In the genomic region with DNA sequence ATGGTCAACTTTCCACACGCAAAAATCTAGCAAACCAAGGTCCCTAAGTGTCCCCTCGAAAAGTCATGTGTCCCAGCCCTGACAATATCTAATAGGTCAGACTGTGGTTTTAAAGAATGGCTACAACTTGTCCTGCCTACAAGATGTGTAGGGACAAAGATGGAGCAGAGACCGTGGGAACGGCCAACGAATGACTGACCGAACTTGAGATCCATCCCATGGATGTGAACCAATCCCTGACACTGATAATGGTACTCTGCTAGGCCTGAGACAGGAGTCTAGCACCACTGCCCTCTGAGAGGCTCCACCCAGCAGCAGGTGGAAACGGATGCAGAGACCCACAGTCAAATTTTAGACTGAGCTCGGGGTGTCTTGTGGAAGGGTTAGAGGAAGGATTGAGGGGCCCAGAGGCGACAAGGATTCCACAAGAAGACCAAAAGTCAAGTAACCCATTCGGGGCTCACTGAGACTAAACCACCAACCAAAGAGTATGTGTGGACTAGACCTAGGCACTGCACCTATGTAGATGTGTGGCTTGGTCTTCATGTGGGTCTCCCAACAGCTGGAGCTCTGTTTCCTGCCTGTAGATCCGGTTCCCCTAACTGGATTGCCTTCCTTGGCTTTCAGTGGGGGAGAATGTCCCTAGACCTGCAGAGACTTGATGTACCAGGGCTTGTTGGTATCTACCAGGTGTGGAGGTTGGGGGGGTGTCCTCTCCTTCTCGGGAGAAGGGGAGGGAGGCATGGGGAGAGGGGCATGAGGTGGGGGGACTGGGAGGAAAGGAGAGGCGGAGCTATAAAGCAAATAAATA, we compare ENCODE assay signal across 8 mouse cellular contexts. TPM values are rescaled to one million over a fixed set of nuclear protein-coding genes. Genes with fewer than 3 reads are reported as not detected.
DNase-seq lines count a peak whose midpoint lies in the region; ATAC-seq and TF ChIP-seq lines count a peak whose summit lies in the region.

No protein-coding gene starts in this region.

- peak overlapping the region; percentile 77 for H3K9ac ChIP-seq in forebrain, postnatal 0 days
- peak overlapping the region; percentile 64 for H3K9ac ChIP-seq in liver, embryonic 15.5 days

- peaks cover 10% of the 10 kb centered on the region; the same call in 1 of the 2 replicates for H3K4me1 ChIP-seq in forebrain, postnatal 0 days (ENCODE audit: insufficient read depth)
- H3K4me1 ChIP-seq in liver, embryonic 15.5 days (replicated peaks), result peaks cover 68% of the 10 kb centered on the region

- H3K36me3 ChIP-seq in C2C12 (ENCODE audit: control insufficient read depth, insufficient read depth), result no peaks in the 10 kb centered on the region
- no peaks in the 10 kb centered on the region for H3K36me3 ChIP-seq in forebrain, postnatal 0 days (ENCODE audit: insufficient read depth)
- H3K36me3 ChIP-seq in liver, embryonic 15.5 days (replicated peaks), result no peaks in the 10 kb centered on the region

- intact Hi-C loops in gastrocnemius, adult 2 months (cut with DNase I), result no loop called here
- intact Hi-C loops in gastrocnemius, postnatal 14 days (cut with DNase I; ENCODE audit: low total_unique reads), result no loop called here

- WGBS in forebrain, postnatal 0 days, result 58% methylated on average over 13 of the region's 13 CpGs
- 45% methylated on average over 13 of the region's 13 CpGs for WGBS in liver, embryonic 15.5 days (ENCODE audit: insufficient replicate concordance)

- TF ChIP-seq CTCF in gastrocnemius, adult 2 months (IDR thresholded peaks at IDR 0.05), result no peak
- no peak for TF ChIP-seq CTCF in C2C12 (IDR thresholded peaks at IDR 0.05; ENCODE audit: control insufficient read depth, insufficient read depth, insufficient read length)
- no peak for TF ChIP-seq CTCF in forebrain, postnatal 0 days (IDR thresholded peaks at IDR 0.05; ENCODE audit: low read depth)

- H3K79me3 ChIP-seq in C2C12 (ENCODE audit: low read depth), result no peaks in the 10 kb centered on the region

- H3K9me3 ChIP-seq in forebrain, postnatal 0 days (ENCODE audit: low read length), result no peaks in the 10 kb centered on the region
- no peaks in the 10 kb centered on the region for H3K9me3 ChIP-seq in liver, embryonic 15.5 days (replicated peaks)

- peak overlapping the region; percentile 87 for H3K4me3 ChIP-seq in gastrocnemius, adult 2 months
- peak overlapping the region; percentile 15 for H3K4me3 ChIP-seq in C2C12 (ENCODE audit: insufficient read depth, poor library complexity, severe bottlenecking)
- H3K4me3 ChIP-seq in forebrain, postnatal 0 days (ENCODE audit: low read depth, low read length), result peak overlapping the region; percentile 46
- H3K4me3 ChIP-seq in liver, embryonic 15.5 days (replicated peaks), result peak overlapping the region; percentile 65

- no peak overlapping the region for H3ac ChIP-seq in C2C12 (ENCODE audit: control insufficient read depth, insufficient read length, low read depth)

- DNase-seq in gastrocnemius, adult 2 months, result no peak
- no peak for DNase-seq in gastrocnemius, postnatal 14 days
- DNase-seq in forebrain, postnatal 0 days, result no peak
- no peak for DNase-seq in ovary, postnatal 14 days (ENCODE audit: low spot score)
- no peak for DNase-seq in frontal cortex, postnatal 14 days (ENCODE audit: low spot score in 2 of 2)
- DNase-seq in urinary bladder, postnatal 10 days (ENCODE audit: low spot score), result no peak

- no peaks in the 10 kb centered on the region for H3K27me3 ChIP-seq in C2C12 (ENCODE audit: control insufficient read depth, insufficient read depth, insufficient read length)
- H3K27me3 ChIP-seq in forebrain, postnatal 0 days (ENCODE audit: insufficient read depth, low read length), result no peaks in the 10 kb centered on the region
- H3K27me3 ChIP-seq in liver, embryonic 15.5 days, result peaks cover 10% of the 10 kb centered on the region

- H3K79me2 ChIP-seq in C2C12 (ENCODE audit: control insufficient read depth, insufficient read depth), result no peaks in the 10 kb centered on the region

- H3K27ac ChIP-seq in gastrocnemius, adult 2 months, result peak overlapping the region; percentile 96
- peak overlapping the region; percentile 92 for H3K27ac ChIP-seq in forebrain, postnatal 0 days (ENCODE audit: low read depth, low read length)
- H3K27ac ChIP-seq in liver, embryonic 15.5 days (replicated peaks), result peak overlapping the region; percentile 88

- no peak for ATAC-seq in forebrain, postnatal 0 days
- no peak for ATAC-seq in liver, embryonic 15.5 days (ENCODE audit: insufficient read depth)

- H3K4me2 ChIP-seq in forebrain, postnatal 0 days (ENCODE audit: low read depth), result peak overlapping the region; percentile 83
- peak overlapping the region; percentile 96 for H3K4me2 ChIP-seq in liver, embryonic 15.5 days

TF ChIP-seq in C2C12, 6 proteins besides CTCF, POLR2A, EP300 and RAD21:
- TF ChIP-seq MYOG (IDR thresholded peaks at IDR 0.05; ENCODE audit: control insufficient read depth, extremely low read depth, insufficient read length) (no peak), USF1 (IDR thresholded peaks at IDR 0.05; ENCODE audit: low read depth) (no peak), CEBPB (IDR thresholded peaks at IDR 0.05; ENCODE audit: low read depth) (no peak), MYOD1 (IDR thresholded peaks at IDR 0.05; ENCODE audit: control insufficient read depth, insufficient read length, low read depth) (no peak), MAX (IDR thresholded peaks at IDR 0.05) (no peak), FOSL1 (IDR thresholded peaks at IDR 0.05; ENCODE audit: insufficient read depth, low read length, poor library complexity, severe bottlenecking) (no peak)

RNA-seq across cellular contexts. Expression of a gene that starts 17.2 kb away (rescaled TPM):
- total RNA-seq in gastrocnemius, adult 2 months (2021), result 1,000 to 10,000 TPM; 1,479 to 2,293 TPM
- total RNA-seq in gastrocnemius, postnatal 14 days (2021), result 1,000 to 10,000 TPM in 1 of 2 experiments, 100 to 1,000 TPM in 1; 660 to 1,001 TPM
- 918 TPM for polyA plus RNA-seq in C2C12 (2012; fragmentation: generic; extraction: Trizol)
- 817 and 912 TPM in 2 replicates for total RNA-seq in forebrain, postnatal 0 days (2014; rRNA removed)
- 858 and 1,225 TPM in 2 replicates for polyA plus RNA-seq in forebrain, postnatal 0 days (2015; fragmentation: Nextera tagmentation; extraction: Ambion mirVana)
- polyA plus RNA-seq in liver, embryonic 15.5 days (2015; fragmentation: Nextera tagmentation; extraction: Ambion mirVana), result 563 and 623 TPM in 2 replicates

RNA-seq across cellular contexts. Expression of a gene that starts 18.1 kb away (rescaled TPM):
- not detected for total RNA-seq in gastrocnemius, adult 2 months (2021)
- not detected for total RNA-seq in gastrocnemius, postnatal 14 days (2021)
- 2.2 TPM for polyA plus RNA-seq in C2C12 (2012; fragmentation: generic; extraction: Trizol)
- total RNA-seq in forebrain, postnatal 0 days (2014; rRNA removed), result 1.00 TPM in 1 of 2 replicates, not detected in the other
- 0.25 and 0.34 TPM in 2 replicates for polyA plus RNA-seq in forebrain, postnatal 0 days (2015; fragmentation: Nextera tagmentation; extraction: Ambion mirVana)
- 0.31 and 0.35 TPM in 2 replicates for polyA plus RNA-seq in liver, embryonic 15.5 days (2015; fragmentation: Nextera tagmentation; extraction: Ambion mirVana)

RNA-seq across cellular contexts. Expression of a gene that starts 26.7 kb away (rescaled TPM):
- 1 to 10 TPM; 4.3 to 4.4 TPM for total RNA-seq in gastrocnemius, adult 2 months (2021)
- total RNA-seq in gastrocnemius, postnatal 14 days (2021), result 1 to 10 TPM; 3.6 to 4.0 TPM
- 25.2 TPM for polyA plus RNA-seq in C2C12 (2012; fragmentation: generic; extraction: Trizol)
- total RNA-seq in forebrain, postnatal 0 days (2014; rRNA removed), result 22.5 and 27.1 TPM in 2 replicates
- 6.5 and 11.0 TPM in 2 replicates for polyA plus RNA-seq in forebrain, postnatal 0 days (2015; fragmentation: Nextera tagmentation; extraction: Ambion mirVana)
- polyA plus RNA-seq in liver, embryonic 15.5 days (2015; fragmentation: Nextera tagmentation; extraction: Ambion mirVana), result 4.8 and 4.9 TPM in 2 replicates

RNA-seq across cellular contexts. Expression of a gene that starts 34.1 kb away (rescaled TPM):
- 1 to 10 TPM; 2.5 to 3.9 TPM for total RNA-seq in gastrocnemius, adult 2 months (2021)
- 1 to 10 TPM; 5.3 to 6.4 TPM for total RNA-seq in gastrocnemius, postnatal 14 days (2021)
- polyA plus RNA-seq in C2C12 (2012; fragmentation: generic; extraction: Trizol), result 29.4 TPM
- total RNA-seq in forebrain, postnatal 0 days (2014; rRNA removed), result 78.3 and 83.3 TPM in 2 replicates
- 45.7 and 48.4 TPM in 2 replicates for polyA plus RNA-seq in forebrain, postnatal 0 days (2015; fragmentation: Nextera tagmentation; extraction: Ambion mirVana)
- polyA plus RNA-seq in liver, embryonic 15.5 days (2015; fragmentation: Nextera tagmentation; extraction: Ambion mirVana), result 23.5 and 25.8 TPM in 2 replicates

Comparison
In these comparisons a context has a peak if more than half of its experiments do, and no peak if none do; other contexts are left out.
1. H3K4me3 ChIP-seq: peak in every context shown above with its lines; median percentile 87 in gastrocnemius, adult 2 months; 65 in liver, embryonic 15.5 days; 46 in forebrain, postnatal 0 days; 15 in C2C12.